Mouse (Mus musculus): Measurements from ENCODE around the gene Rnf222.
"Not testable (repeated sequence)": the region's sequence is repeated elsewhere in the genome, so short reads cannot be mapped to it uniquely, and the experiment has no call there.

Rnf222 gene

DNA sequence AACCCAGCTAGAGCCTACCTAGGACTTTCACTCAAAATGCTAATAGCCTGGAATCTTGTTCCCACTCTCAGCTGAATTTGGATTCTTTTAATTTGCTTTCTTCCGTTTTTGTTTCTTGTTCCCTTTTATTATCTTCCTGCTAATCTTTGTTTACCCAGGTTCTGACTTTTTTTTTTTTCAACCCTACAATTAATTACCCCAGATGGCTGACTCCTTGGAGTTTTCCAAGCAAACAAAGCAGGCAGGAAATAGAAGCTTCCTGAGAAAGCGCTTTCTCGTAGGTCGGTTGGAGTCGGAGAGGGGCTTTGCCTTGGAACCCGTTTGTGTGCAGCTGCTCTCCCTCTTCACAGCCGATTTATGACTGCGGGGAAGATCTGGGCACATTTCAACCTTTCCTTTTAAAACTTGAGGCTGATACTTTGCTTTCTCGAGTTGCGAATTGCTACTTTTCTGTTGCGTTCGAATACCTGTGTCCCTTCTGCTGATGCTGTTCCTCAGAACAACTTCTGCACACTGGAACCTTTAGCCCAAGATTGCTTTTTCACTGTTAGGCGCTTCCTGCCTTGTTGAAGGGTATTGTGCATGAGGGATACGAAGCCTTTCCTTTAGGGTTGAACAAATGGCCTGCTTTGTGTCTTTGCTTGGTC is 23.3 kb downstream of the Rnf222 start:
- DNase-seq (ENCODE audit: low read depth) = no peak

DNA sequence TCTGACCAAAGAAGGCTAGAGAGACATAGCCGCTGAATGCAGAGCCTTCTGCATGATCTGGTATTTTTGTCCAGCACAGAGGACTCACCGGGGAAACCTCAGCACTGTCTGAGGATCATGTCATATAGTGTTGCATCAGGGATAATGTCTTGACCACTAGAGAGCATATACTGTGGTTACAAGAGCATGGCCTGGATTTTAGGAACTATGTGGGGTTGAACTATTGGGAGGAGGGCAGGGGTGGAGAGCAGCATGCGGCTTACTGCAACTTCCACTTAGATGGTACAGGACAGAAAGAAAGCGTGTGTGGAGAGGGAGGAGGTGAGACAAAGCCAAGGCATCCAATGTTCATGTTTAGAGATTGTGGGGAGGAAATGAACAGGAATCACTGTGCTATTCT is 26.2 kb downstream of the Rnf222 start:
- DNase-seq (ENCODE audit: low read depth) = no peak

DNA sequence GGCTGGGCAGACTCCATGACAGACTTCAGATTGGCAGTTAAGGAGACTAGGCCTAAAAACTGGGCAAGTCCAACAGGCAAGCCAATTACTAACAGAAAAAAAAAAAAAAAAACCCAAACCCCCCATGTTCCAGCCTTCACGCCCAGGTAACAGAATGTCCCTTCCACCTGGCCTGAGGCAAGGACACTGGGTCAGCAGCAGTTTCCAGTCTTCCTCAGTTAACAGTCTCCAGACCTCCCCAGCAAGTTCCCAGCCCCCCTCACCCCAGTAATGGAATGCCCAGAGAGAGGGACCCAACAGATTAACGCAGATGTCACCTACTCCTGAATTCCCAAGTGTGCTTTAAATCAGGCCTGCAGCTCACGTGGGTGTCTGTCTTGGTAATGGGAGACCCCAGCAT is 34.8 kb downstream of the Rnf222 start:
- no peak for DNase-seq (ENCODE audit: low read depth)

GRCm38 (mm10) chr11:68924749-68925148 is 36.4 kb downstream of the Rnf222 start:
- no peak for DNase-seq (ENCODE audit: low read depth)

GRCm38 (mm10) chr11:68926981-68927380 is 38.6 kb downstream of the Rnf222 start, which contains the start of gene Odf4:
Gene Odf4, minus strand, starts transcription at chr11:68927081.
- DNase-seq (ENCODE audit: low read depth) = no peak

DNA sequence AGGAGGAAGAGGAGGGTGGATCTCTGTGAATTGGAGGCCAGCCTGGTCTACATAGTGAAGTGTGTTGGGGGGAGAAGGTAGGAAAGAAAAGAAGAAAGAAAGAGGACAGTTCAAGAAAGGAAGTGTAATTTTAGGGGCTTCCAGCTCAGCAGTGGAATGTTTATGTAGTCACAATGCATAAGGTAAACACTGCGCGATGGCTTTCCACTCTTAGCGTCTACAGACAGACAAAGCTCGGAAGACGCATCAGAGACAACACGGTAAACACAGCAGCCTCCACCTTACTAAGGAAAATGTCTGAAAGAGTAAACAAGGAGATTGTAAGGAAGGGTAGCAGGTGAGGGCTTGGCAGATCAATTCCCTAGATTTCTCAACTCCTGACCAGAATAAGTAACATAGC is 41.6 kb downstream of the Rnf222 start:
- no peak for DNase-seq (ENCODE audit: low read depth)

DNA sequence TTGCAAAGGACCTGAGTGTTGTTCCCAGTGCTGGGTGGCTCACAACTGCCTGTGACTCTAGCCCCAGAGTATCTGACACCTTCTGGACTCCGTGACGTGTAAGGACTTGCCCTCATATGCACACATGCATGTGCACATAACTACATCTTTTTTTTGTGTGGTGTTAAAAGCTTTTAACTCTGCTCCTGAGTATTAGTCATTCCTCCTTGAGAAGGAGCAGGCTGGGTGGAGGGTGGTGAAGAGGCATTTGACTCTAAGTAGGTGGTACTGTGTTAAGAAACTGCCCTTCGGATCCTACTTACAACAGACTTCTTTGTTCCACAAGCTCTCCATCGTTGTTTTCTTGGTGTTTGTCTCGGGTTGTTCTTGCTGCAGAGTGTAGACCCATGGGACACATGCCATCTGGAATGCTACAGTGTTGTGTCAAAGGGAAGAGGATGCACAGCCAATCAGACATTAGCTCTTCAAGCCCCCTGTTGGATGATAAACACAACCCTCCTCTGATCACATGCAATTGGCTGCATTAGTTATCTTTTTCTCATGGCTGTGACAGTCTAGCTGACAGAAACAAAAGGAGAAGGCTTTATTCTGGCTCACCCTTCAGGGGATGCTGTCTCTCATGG is 45.6 kb downstream of the Rnf222 start:
- DNase-seq (ENCODE audit: low read depth) = no peak

GRCm38 (mm10) chr11:68936951-68937350 is 48.6 kb downstream of the Rnf222 start:
- not testable (repeated sequence) for DNase-seq (ENCODE audit: low read depth)

DNA sequence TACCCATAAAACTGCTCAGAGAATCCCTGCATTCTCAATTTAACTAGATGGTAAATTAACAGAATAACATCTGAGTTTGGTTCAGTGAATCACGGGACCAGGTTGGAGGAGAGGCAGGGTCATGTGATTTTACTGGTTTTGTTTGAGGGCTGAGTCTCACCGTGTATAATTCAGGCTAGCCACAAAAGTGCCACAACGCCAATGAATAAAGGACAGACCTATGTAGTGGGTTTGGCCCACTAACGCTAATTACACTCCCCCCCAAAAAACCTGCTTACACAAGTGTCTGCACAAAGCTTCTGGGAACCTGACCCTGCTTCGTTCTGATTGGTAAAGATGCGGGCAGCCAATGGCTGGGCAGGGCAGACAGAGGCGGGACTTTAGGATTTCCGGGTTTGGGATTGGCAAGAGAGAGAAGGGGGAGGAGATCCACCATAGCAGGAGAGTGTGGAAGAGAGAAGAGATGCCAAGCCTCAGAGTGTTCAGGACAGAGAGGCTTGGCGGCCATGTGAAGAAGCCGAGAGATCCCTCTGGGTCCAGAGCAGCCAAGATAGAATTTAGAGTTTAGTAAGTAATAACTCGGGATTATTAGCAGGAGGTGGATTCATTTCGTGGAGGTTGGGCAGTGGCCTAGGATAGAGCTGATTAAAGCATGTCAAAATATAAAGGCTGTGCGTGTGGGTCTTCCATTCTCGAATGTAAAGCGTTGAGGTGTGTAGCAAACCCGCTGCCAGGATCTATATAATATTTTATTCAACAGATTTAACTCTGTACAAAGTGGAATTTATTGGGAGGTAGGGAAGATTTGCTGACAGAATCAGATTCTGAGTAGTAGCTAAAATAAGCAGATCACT is 51.3 kb downstream of the Rnf222 start:
- DNase-seq (ENCODE audit: low read depth) = peak; percentile 78

GRCm38 (mm10) chr11:68940516-68940915 is 52.2 kb downstream of the Rnf222 start:
- no peak for DNase-seq (ENCODE audit: low read depth)

DNA sequence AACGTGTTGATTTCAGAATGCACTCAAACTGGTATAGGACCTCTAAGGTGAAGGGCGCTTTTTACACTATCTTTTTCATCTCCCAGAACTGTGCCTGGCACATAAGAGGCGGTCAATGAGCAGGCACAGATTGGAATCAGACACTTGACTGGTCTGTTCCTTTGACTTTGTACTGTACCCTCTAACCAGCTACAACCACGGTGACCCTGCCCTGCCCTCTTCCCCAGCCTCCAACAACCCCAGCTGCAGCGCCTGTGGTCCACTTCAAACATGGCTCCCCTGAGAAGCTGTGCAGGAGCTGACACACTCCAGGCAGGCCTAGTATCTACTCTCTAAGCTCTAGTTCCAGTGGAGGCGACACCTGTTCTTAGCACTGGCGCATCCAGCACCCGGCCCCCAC is 54.4 kb downstream of the Rnf222 start:
- DNase-seq (ENCODE audit: low read depth) = no peak

DNA sequence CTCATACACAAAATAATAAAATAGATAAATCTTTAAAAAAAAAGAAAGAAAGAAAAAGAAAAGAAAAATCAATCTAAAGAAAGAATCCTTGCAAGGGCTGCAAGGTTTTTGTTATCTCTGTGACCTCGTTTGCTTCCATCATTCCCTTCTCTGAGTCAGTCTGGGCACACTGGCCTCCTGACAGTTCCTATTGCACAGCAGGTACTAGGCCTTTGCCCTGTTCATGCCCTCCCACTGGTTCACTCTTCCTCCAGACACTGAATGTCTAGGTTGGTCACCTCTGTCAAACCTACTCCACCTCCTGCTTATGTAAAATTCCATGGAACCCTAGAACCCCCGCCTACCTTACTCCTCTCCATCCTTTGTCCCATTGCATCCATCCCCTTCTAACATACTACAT is 56.9 kb downstream of the Rnf222 start:
- DNase-seq (ENCODE audit: low read depth) = no peak

Data from c-Kit-positive CD71-negative TER-119-negative erythroid progenitor cells, embryonic 14.5 days (primary cell).